Mouse (Mus musculus) intestine, embryonic 15.5 days (tissue): ENCODE measurements at regions not wholly inside any gene's neighbourhood (a gene's known extent, or its start where the extent isn't known, plus 50 kb on each side); places are given as distances from the start of the nearest gene placed in this dataset.
A peak's percentile ranks its signal among the peaks of the same experiment; 100 is the strongest.

Experiments
- ATAC-seq: fragments of 200-750 bp; cut with Nextera tagmentation; 2 replicates; pipeline ENCODE4 v1.8.0; 2017; ENCODE audit warnings: moderate TSS enrichment, moderate library complexity
- H3K27ac ChIP-seq: fragments of 300-500 bp; sonication (generic); 2 replicates; pipeline ENCODE4 v1.5.1; 2015; ENCODE audit warnings: mild to moderate bottlenecking, inconsistent platforms
- H3K27me3 ChIP-seq: fragments of 300-500 bp; sonication (generic); replicated peaks from 2 replicates; pipeline ENCODE4 v1.6.1; 2015; ENCODE audit warnings: inconsistent platforms
- H3K36me3 ChIP-seq: fragments of 300-500 bp; sonication (generic); 2 replicates; pipeline ENCODE4 v1.6.1; 2015; ENCODE audit warnings: inconsistent platforms
- H3K4me1 ChIP-seq: fragments of 300-500 bp; sonication (generic); replicated peaks from 2 replicates; pipeline ENCODE4 v1.6.1; 2015; ENCODE audit warnings: inconsistent platforms
- H3K4me2 ChIP-seq: fragments of 300-500 bp; sonication (generic); replicated peaks from 2 replicates; pipeline ENCODE4 v1.6.1; 2015; ENCODE audit warnings: mild to moderate bottlenecking, inconsistent platforms
- H3K4me3 ChIP-seq: fragments of 300-500 bp; sonication (generic); replicated peaks from 2 replicates; pipeline ENCODE4 v1.5.1; 2015; ENCODE audit warnings: inconsistent platforms
- H3K9ac ChIP-seq: fragments of 300-500 bp; sonication (generic); 2 replicates; pipeline ENCODE4 v1.6.1; 2015; ENCODE audit warnings: inconsistent platforms
- H3K9me3 ChIP-seq: fragments of 300-500 bp; sonication (generic); 2 replicates; pipeline ENCODE4 v1.6.1; 2016; ENCODE audit warnings: inconsistent platforms
- WGBS: fragments of 180-500 bp; shearing (Covaris S2); methylation state at CpG from one replicate; pipeline ENCODE4 v1.1.7; 2015; 5-methylcytosine and 5-hydroxymethylcytosine counted together

- no peak for ATAC-seq
These were observed 237.0 kb downstream of the Map2k4 start for GRCm38 (mm10) chr11:65551073-65551472.

GRCm38 (mm10) chr11:65544281-65544680 lies 243.8 kb downstream of the Map2k4 start:
- Histone ChIP-seq H3K36me3 (no peaks in the 10 kb centered on the region), H3K9ac (no peak overlapping the region), H3K4me1 (no peaks in the 10 kb centered on the region), H3K27ac (no peak overlapping the region), H3K4me2 (no peak overlapping the region), H3K4me3 (no peak overlapping the region), H3K27me3 (no peaks in the 10 kb centered on the region), H3K9me3 (no peaks in the 10 kb centered on the region)
- WGBS: 71% methylated on average over 5 of the region's 5 CpGs
- ATAC-seq: no peak

More at GRCm38 (mm10) chr11:65551073-65551472, 237.0 kb downstream of the Map2k4 start:
- Histone ChIP-seq H3K27me3 (no peaks in the 10 kb centered on the region), H3K36me3 (no peaks in the 10 kb centered on the region), H3K4me2 (no peak overlapping the region), H3K9ac (no peak overlapping the region), H3K4me3 (no peak overlapping the region), H3K27ac (no peak overlapping the region), H3K9me3 (no peaks in the 10 kb centered on the region), H3K4me1 (no peaks in the 10 kb centered on the region)
- WGBS: 58% methylated on average over 6 of the region's 6 CpGs

- H3K4me3 ChIP-seq: no peak overlapping the region
- H3K36me3 ChIP-seq: no peaks in the 10 kb centered on the region
- H3K4me1 ChIP-seq: no peaks in the 10 kb centered on the region
- ATAC-seq: no peak
- H3K27ac ChIP-seq: no peak overlapping the region
- H3K9ac ChIP-seq: no peak overlapping the region
- H3K27me3 ChIP-seq: no peaks in the 10 kb centered on the region
- no peak overlapping the region for H3K4me2 ChIP-seq
- 81% methylated on average over 3 of the region's 3 CpGs for WGBS
- H3K9me3 ChIP-seq: no peaks in the 10 kb centered on the region
These were observed 244.5 kb downstream of the Map2k4 start for GRCm38 (mm10) chr11:65543581-65543980.

GRCm38 (mm10) chr11:65537046-65537630 lies 251.0 kb downstream of the Map2k4 start:
- H3K27ac ChIP-seq: no peak overlapping the region

GRCm38 (mm10) chr11:65535726-65536442 lies 252.2 kb downstream of the Map2k4 start:
- no peak overlapping the region for H3K9ac ChIP-seq
- ATAC-seq: no peak
- no peaks in the 10 kb centered on the region for H3K4me1 ChIP-seq
- no peak overlapping the region for H3K4me2 ChIP-seq
- H3K27ac ChIP-seq: no peak overlapping the region
- no peaks in the 10 kb centered on the region for H3K9me3 ChIP-seq
- H3K4me3 ChIP-seq: no peak overlapping the region
- WGBS: 84% methylated on average over 8 of the region's 8 CpGs
- no peaks in the 10 kb centered on the region for H3K36me3 ChIP-seq
- H3K27me3 ChIP-seq: no peaks in the 10 kb centered on the region

More at GRCm38 (mm10) chr11:65537046-65537630, 251.0 kb downstream of the Map2k4 start:
- Histone ChIP-seq H3K4me1 (no peaks in the 10 kb centered on the region), H3K27me3 (no peaks in the 10 kb centered on the region), H3K4me3 (no peak overlapping the region), H3K9me3 (no peaks in the 10 kb centered on the region), H3K36me3 (no peaks in the 10 kb centered on the region), H3K4me2 (no peak overlapping the region), H3K9ac (no peak overlapping the region)
- no peak for ATAC-seq
- WGBS: 58% methylated on average over 16 of the region's 16 CpGs

GRCm38 (mm10) chr11:65530744-65531143 lies 257.4 kb downstream of the Map2k4 start:
- H3K9ac ChIP-seq: no peak overlapping the region
- 70% methylated on average over 5 of the region's 5 CpGs for WGBS
- H3K4me3 ChIP-seq: no peak overlapping the region
- H3K4me2 ChIP-seq: no peak overlapping the region
- H3K27me3 ChIP-seq: no peaks in the 10 kb centered on the region
- H3K36me3 ChIP-seq: no peaks in the 10 kb centered on the region
- ATAC-seq: no peak
- no peaks in the 10 kb centered on the region for H3K9me3 ChIP-seq
- H3K27ac ChIP-seq: no peak overlapping the region
- no peaks in the 10 kb centered on the region for H3K4me1 ChIP-seq

GRCm38 (mm10) chr11:65505106-65505865 lies 235.5 kb upstream of the Myocd start:
- H3K4me3 ChIP-seq: no peak overlapping the region
- no peak overlapping the region for H3K27ac ChIP-seq
- no peak overlapping the region for H3K4me2 ChIP-seq
- H3K9ac ChIP-seq: no peak overlapping the region
- H3K9me3 ChIP-seq: no peaks in the 10 kb centered on the region
- no peak for ATAC-seq
- H3K4me1 ChIP-seq: no peaks in the 10 kb centered on the region
- H3K36me3 ChIP-seq: no peaks in the 10 kb centered on the region
- H3K27me3 ChIP-seq: no peaks in the 10 kb centered on the region
- WGBS: 74% methylated on average over 19 of the region's 19 CpGs

- no peaks in the 10 kb centered on the region for H3K27me3 ChIP-seq
- no peak overlapping the region for H3K4me2 ChIP-seq
- H3K36me3 ChIP-seq: no peaks in the 10 kb centered on the region
- H3K4me3 ChIP-seq: no peak overlapping the region
- no peaks in the 10 kb centered on the region for H3K9me3 ChIP-seq
- no peak overlapping the region for H3K27ac ChIP-seq
- H3K9ac ChIP-seq: no peak overlapping the region
- H3K4me1 ChIP-seq: peaks cover 6% of the 10 kb centered on the region; the same call in 1 of the 2 replicates
- WGBS: 76% methylated on average over 2 of the region's 2 CpGs
- ATAC-seq: no peak
These were observed 228.2 kb upstream of the Myocd start for GRCm38 (mm10) chr11:65497979-65498378.

- no peak overlapping the region for H3K4me3 ChIP-seq
- H3K27ac ChIP-seq: no peak overlapping the region
- peaks cover 6% of the 10 kb centered on the region; the same call in 1 of the 2 replicates for H3K4me1 ChIP-seq
- no peaks in the 10 kb centered on the region for H3K27me3 ChIP-seq
- no peaks in the 10 kb centered on the region for H3K36me3 ChIP-seq
- no peaks in the 10 kb centered on the region for H3K9me3 ChIP-seq
- 94% methylated on average over 6 of the region's 6 CpGs for WGBS
- ATAC-seq: no peak
- H3K9ac ChIP-seq: no peak overlapping the region
- no peak overlapping the region for H3K4me2 ChIP-seq
These were observed 227.6 kb upstream of the Myocd start for GRCm38 (mm10) chr11:65497415-65497814.

- H3K27ac ChIP-seq: no peak overlapping the region
- no peak overlapping the region; the same call in 1 of the 2 replicates for H3K4me2 ChIP-seq
- no peak overlapping the region for H3K4me3 ChIP-seq
- H3K27me3 ChIP-seq: no peaks in the 10 kb centered on the region
- no peaks in the 10 kb centered on the region for H3K36me3 ChIP-seq
- WGBS: 12% methylated on average over 11 of the region's 11 CpGs
- H3K4me1 ChIP-seq: peaks cover 6% of the 10 kb centered on the region; the same call in 1 of the 2 replicates
- peak; percentile 61 for ATAC-seq
- H3K9me3 ChIP-seq: no peaks in the 10 kb centered on the region
- no peak overlapping the region for H3K9ac ChIP-seq
These were observed 225.2 kb upstream of the Myocd start for GRCm38 (mm10) chr11:65495034-65495433.

GRCm38 (mm10) chr11:65490426-65490825 lies 220.6 kb upstream of the Myocd start:
- H3K36me3 ChIP-seq: no peaks in the 10 kb centered on the region
- no peak overlapping the region for H3K4me3 ChIP-seq
- no peak overlapping the region for H3K27ac ChIP-seq
- H3K4me1 ChIP-seq: peaks cover 4% of the 10 kb centered on the region; the same call in 1 of the 2 replicates
- no peak for ATAC-seq
- WGBS: 85% methylated on average over 3 of the region's 3 CpGs
- H3K9ac ChIP-seq: no peak overlapping the region
- no peaks in the 10 kb centered on the region for H3K9me3 ChIP-seq
- no peaks in the 10 kb centered on the region for H3K27me3 ChIP-seq
- no peak overlapping the region for H3K4me2 ChIP-seq

GRCm38 (mm10) chr11:65475821-65476540 lies 206.2 kb upstream of the Myocd start:
- H3K4me2 ChIP-seq: peak overlapping the region; percentile 12; the same call in 1 of the 2 replicates
- 48% methylated on average over 18 of the region's 18 CpGs for WGBS
- peak overlapping the region; percentile 52 for H3K27ac ChIP-seq
- H3K9ac ChIP-seq: no peak overlapping the region
- ATAC-seq: no peak
- H3K27me3 ChIP-seq: no peaks in the 10 kb centered on the region
- peaks cover 4% of the 10 kb centered on the region; the same call in 1 of the 2 replicates for H3K4me1 ChIP-seq
- H3K4me3 ChIP-seq: no peak overlapping the region
- H3K9me3 ChIP-seq: no peaks in the 10 kb centered on the region
- H3K36me3 ChIP-seq: no peaks in the 10 kb centered on the region
